Mouse (Mus musculus): Measurements from ENCODE around the gene Ngrn.

DNA sequence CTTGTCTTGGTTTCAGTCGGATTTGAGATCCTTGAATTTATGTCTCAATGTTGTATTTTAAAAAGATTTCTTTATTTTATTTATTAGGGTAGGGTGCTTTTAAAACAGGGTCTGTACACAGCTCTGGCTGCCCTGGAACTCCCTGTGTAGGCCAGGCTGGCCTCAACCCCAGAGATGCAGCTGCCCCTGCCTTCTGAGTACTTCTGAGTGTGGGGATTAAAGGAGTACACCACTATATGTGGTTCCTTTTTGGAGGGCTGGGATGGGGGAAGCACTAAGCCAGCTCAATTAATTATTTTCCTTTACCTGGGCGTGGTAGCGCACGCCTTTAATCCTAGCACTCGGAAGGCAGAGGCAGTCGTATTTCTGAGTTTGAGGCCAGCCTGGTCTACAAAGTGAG, 35.4 kb downstream of the Ngrn start:
- TF ChIP-seq GATA1 (IDR thresholded peaks at IDR 0.05; ENCODE audit: low read length) (no peak), TAL1 (IDR thresholded peaks at IDR 0.05; ENCODE audit: low read length) (no peak)

Data from erythroblast, embryonic 14.5 days (primary cell).